9 mouse cellular contexts compared by ENCODE assay signal in the genomic region with DNA sequence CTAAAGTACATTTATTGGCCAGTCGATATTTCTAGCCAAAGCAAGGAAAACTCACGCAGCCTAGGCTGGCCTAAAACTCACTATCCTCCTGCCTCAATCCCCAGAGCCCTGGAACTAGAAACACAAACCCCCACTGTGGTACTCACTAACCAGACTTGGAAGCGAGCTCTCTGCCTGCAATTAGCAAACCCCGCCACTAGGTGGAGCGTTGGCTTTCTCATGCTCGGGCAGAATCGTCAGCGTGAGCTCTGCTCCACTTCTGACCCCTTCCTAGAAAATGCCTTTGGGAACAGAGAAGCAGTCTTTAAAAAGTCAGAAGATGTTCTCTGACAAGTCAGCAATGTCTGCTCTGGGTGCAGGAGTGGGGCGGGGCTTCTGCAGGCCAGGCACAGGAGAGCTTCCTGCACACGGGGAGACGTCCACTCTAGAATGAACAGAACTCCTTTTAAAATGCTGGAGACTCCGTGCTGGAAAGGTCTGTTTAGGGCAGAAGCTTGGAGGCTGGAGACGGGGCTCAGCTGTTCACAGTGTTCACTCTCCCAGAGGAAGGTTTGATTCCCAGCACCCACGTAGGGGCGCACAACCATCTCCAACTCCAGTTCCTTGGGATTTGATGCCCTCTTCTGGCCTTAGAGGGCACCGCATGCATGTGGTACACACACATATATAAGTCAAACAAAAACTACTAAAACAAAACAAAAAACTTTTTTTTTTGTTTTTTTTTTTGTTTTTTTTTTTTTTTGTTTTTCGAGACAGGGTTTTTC. TPM values are rescaled to one million over a fixed set of nuclear protein-coding genes. Genes with fewer than 3 reads are reported as not detected.
DNase-seq lines count a peak whose midpoint lies in the region; ATAC-seq and TF ChIP-seq lines count a peak whose summit lies in the region.
"Had no signal": no experiment of that assay in that cellular context is flagged by ENCODE, and none has a peak within 500 bp of the region (broad histone marks: within the 10 kb centered on the region; RNA-seq: fewer than 3 reads in every experiment).

No protein-coding gene starts in this region.

- no peak for TF ChIP-seq POLR2A in spleen, adult 2 months (IDR thresholded peaks at IDR 0.05; ENCODE audit: low read depth, low read length)

- H3K4me1 ChIP-seq in hindbrain, postnatal 0 days (ENCODE audit: insufficient read depth, low read length) = no peaks in the 10 kb centered on the region; the same call in 1 of the 2 replicates
- 0 out of 2 replicates have a peak, but pooled peaks cover 4% of the 10 kb centered on the region for H3K4me1 ChIP-seq in hindbrain, embryonic 13.5 days (replicated peaks)
- H3K4me1 ChIP-seq in E14TG2a.4 (replicated peaks; ENCODE audit: low read depth, low read length) = peaks cover 29% of the 10 kb centered on the region
- H3K4me1 ChIP-seq in spleen, adult 2 months (ENCODE audit: control insufficient read depth, insufficient read depth, insufficient read length) = no peaks in the 10 kb centered on the region; the same call in 1 of the 2 replicates
- H3K4me1 ChIP-seq in forebrain, embryonic 14.5 days (ENCODE audit: control insufficient read depth, insufficient read depth, low read length) = peaks cover 14% of the 10 kb centered on the region
- peaks cover 3% of the 10 kb centered on the region for H3K4me1 ChIP-seq in hindbrain, embryonic 14.5 days (replicated peaks; ENCODE audit: control insufficient read depth, insufficient read depth, low read length)

- no peak overlapping the region for H3K9ac ChIP-seq in hindbrain, postnatal 0 days (replicated peaks; ENCODE audit: low read length)
- no peak overlapping the region for H3K9ac ChIP-seq in hindbrain, embryonic 13.5 days
- no peak overlapping the region for H3K9ac ChIP-seq in forebrain, embryonic 14.5 days (ENCODE audit: low read length)
- no peak overlapping the region for H3K9ac ChIP-seq in hindbrain, embryonic 14.5 days
- H3K9ac ChIP-seq: limb, embryonic 15.5 days had no signal

- H3K4me3 ChIP-seq in hindbrain, postnatal 0 days (ENCODE audit: low read length) = no peak overlapping the region
- no peak overlapping the region for H3K4me3 ChIP-seq in hindbrain, embryonic 13.5 days
- H3K4me3 ChIP-seq in E14TG2a.4 (replicated peaks; ENCODE audit: low read length) = no peak overlapping the region; the same call in 1 of the 2 replicates
- no peak overlapping the region for H3K4me3 ChIP-seq in spleen, adult 2 months (ENCODE audit: extremely low read depth, insufficient read depth, insufficient read length)
- H3K4me3 ChIP-seq in forebrain, embryonic 14.5 days (ENCODE audit: low read depth, low read length) = no peak overlapping the region
- H3K4me3 ChIP-seq in hindbrain, embryonic 14.5 days (replicated peaks; ENCODE audit: low read length) = no peak overlapping the region
- H3K4me3 ChIP-seq: limb, embryonic 15.5 days had no signal

- peak; percentile 61 for TF ChIP-seq CTCF in hindbrain, postnatal 0 days (IDR thresholded peaks at IDR 0.05; ENCODE audit: low read depth)
- TF ChIP-seq CTCF in E14TG2a.4 (conservative IDR thresholded peaks at IDR 0.05; ENCODE audit: low read length) = peak; percentile 86
- TF ChIP-seq CTCF in spleen, adult 2 months (IDR thresholded peaks at IDR 0.05; ENCODE audit: extremely low read depth, insufficient read depth, insufficient read length, insufficient replicate concordance) = peak; percentile 70; the same call in 1 of the 2 replicates

- peak; percentile 53 for DNase-seq in hindbrain, postnatal 0 days (ENCODE audit: low spot score)
- peak; percentile 57 for DNase-seq in A20 (ENCODE audit: low read depth, low spot score)
- DNase-seq in forelimb bud, embryonic 11.5 days (ENCODE audit: low read depth, low spot score) = peak; percentile 53
- peak in 1 of 2 experiments; percentile 49 for DNase-seq in spleen, adult 2 months (ENCODE audit: low read depth in 1 of 2, low spot score in 2 of 2)
- DNase-seq in forebrain, embryonic 14.5 days (ENCODE audit: low spot score) = no peak
- no peak for DNase-seq in hindbrain, embryonic 14.5 days (ENCODE audit: low spot score)

- no peaks in the 10 kb centered on the region for H3K9me3 ChIP-seq in hindbrain, postnatal 0 days (ENCODE audit: low read length)
- H3K9me3 ChIP-seq in hindbrain, embryonic 13.5 days = no peaks in the 10 kb centered on the region
- peaks cover 5% of the 10 kb centered on the region for H3K9me3 ChIP-seq in E14TG2a.4 (ENCODE audit: low read length)
- no peaks in the 10 kb centered on the region; the same call in 1 of the 2 replicates for H3K9me3 ChIP-seq in forebrain, embryonic 14.5 days (replicated peaks; ENCODE audit: control insufficient read depth, low read length)
- H3K9me3 ChIP-seq in hindbrain, embryonic 14.5 days (ENCODE audit: control insufficient read depth, low read length) = no peaks in the 10 kb centered on the region
- H3K9me3 ChIP-seq: limb, embryonic 15.5 days had no signal

- H3K4me2 ChIP-seq in hindbrain, postnatal 0 days (ENCODE audit: low read depth, low read length) = no peak overlapping the region
- H3K4me2 ChIP-seq in hindbrain, embryonic 13.5 days = no peak overlapping the region
- no peak overlapping the region for H3K4me2 ChIP-seq in forebrain, embryonic 14.5 days (ENCODE audit: low read length)
- H3K4me2 ChIP-seq in hindbrain, embryonic 14.5 days (replicated peaks) = no peak overlapping the region
- H3K4me2 ChIP-seq: limb, embryonic 15.5 days had no signal

- WGBS in hindbrain, postnatal 0 days = 75% methylated on average over 17 of the region's 17 CpGs
- WGBS in hindbrain, embryonic 13.5 days = 76% methylated on average over 17 of the region's 17 CpGs
- WGBS in spleen, adult 2 months = 76% methylated on average over 17 of the region's 17 CpGs
- WGBS in forebrain, embryonic 14.5 days = 72% methylated on average over 17 of the region's 17 CpGs
- WGBS in hindbrain, embryonic 14.5 days = 76% methylated on average over 17 of the region's 17 CpGs

- H3K27ac ChIP-seq in hindbrain, postnatal 0 days = no peak overlapping the region
- no peak overlapping the region for H3K27ac ChIP-seq in hindbrain, embryonic 13.5 days
- no peak overlapping the region for H3K27ac ChIP-seq in spleen, adult 2 months (ENCODE audit: insufficient read depth, low read length)
- no peak overlapping the region for H3K27ac ChIP-seq in forebrain, embryonic 14.5 days (ENCODE audit: low read depth, low read length)
- no peak overlapping the region for H3K27ac ChIP-seq in hindbrain, embryonic 14.5 days
- H3K27ac ChIP-seq: limb, embryonic 15.5 days had no signal

- no peaks in the 10 kb centered on the region for H3K27me3 ChIP-seq in hindbrain, postnatal 0 days (ENCODE audit: insufficient read depth, low read length)
- H3K27me3 ChIP-seq in hindbrain, embryonic 13.5 days = no peaks in the 10 kb centered on the region; the same call in 1 of the 2 replicates
- H3K27me3 ChIP-seq in E14TG2a.4 (ENCODE audit: insufficient read depth, low read length) = peaks cover 43% of the 10 kb centered on the region
- no peaks in the 10 kb centered on the region for H3K27me3 ChIP-seq in spleen, adult 2 months (ENCODE audit: control insufficient read depth, insufficient read depth, low read length)
- H3K27me3 ChIP-seq in forebrain, embryonic 14.5 days (replicated peaks; ENCODE audit: control insufficient read depth, insufficient read depth, low read length) = no peaks in the 10 kb centered on the region
- no peaks in the 10 kb centered on the region for H3K27me3 ChIP-seq in hindbrain, embryonic 14.5 days (ENCODE audit: control insufficient read depth, insufficient read depth, low read length)
- H3K27me3 ChIP-seq: limb, embryonic 15.5 days had no signal

- no peak for ATAC-seq in hindbrain, postnatal 0 days
- ATAC-seq in hindbrain, embryonic 13.5 days (ENCODE audit: low FRiP score) = no peak
- no peak for ATAC-seq in forebrain, embryonic 14.5 days
- no peak for ATAC-seq in hindbrain, embryonic 14.5 days (ENCODE audit: low FRiP score)

- no peaks in the 10 kb centered on the region for H3K36me3 ChIP-seq in hindbrain, postnatal 0 days (ENCODE audit: insufficient read depth, low read length)
- H3K36me3 ChIP-seq in hindbrain, embryonic 13.5 days = no peaks in the 10 kb centered on the region
- H3K36me3 ChIP-seq in E14TG2a.4 (ENCODE audit: insufficient read depth, low read length) = no peaks in the 10 kb centered on the region
- H3K36me3 ChIP-seq in spleen, adult 2 months (ENCODE audit: control insufficient read depth, insufficient read depth, low read length) = no peaks in the 10 kb centered on the region
- H3K36me3 ChIP-seq in forebrain, embryonic 14.5 days (ENCODE audit: control insufficient read depth, insufficient read depth, low read length) = no peaks in the 10 kb centered on the region
- H3K36me3 ChIP-seq in hindbrain, embryonic 14.5 days (replicated peaks; ENCODE audit: control insufficient read depth, insufficient read depth) = no peaks in the 10 kb centered on the region
- H3K36me3 ChIP-seq: limb, embryonic 15.5 days had no signal

RNA-seq across cellular contexts. Expression of a gene that starts 8.8 kb away (rescaled TPM):
- total RNA-seq in hindbrain, postnatal 0 days (2014; rRNA removed) = 15.0 and 15.7 TPM in 2 replicates
- polyA plus RNA-seq in hindbrain, postnatal 0 days (2015; fragmentation: Nextera tagmentation; extraction: Ambion mirVana) = 22.7 and 24.2 TPM in 2 replicates
- 13.8 and 15.9 TPM in 2 replicates for polyA plus RNA-seq in hindbrain, embryonic 13.5 days (2015; fragmentation: Nextera tagmentation; extraction: Ambion mirVana)
- 25.7 and 28.4 TPM in 2 replicates for polyA plus RNA-seq in spleen, adult 2 months (2012; rRNA removed)
- polyA plus RNA-seq in forebrain, embryonic 14.5 days (2014; fragmentation: Nextera tagmentation; extraction: Ambion mirVana) = 13.0 and 15.1 TPM in 2 replicates
- polyA plus RNA-seq in hindbrain, embryonic 14.5 days (2014; fragmentation: Nextera tagmentation; extraction: Ambion mirVana) = 14.7 and 17.8 TPM in 2 replicates

Comparison
In these comparisons a context has a peak if more than half of its experiments do, and no peak if none do; other contexts are left out.
1. DNase-seq: peak in hindbrain, postnatal 0 days (single experiment), A20 (single experiment) and forelimb bud, embryonic 11.5 days (single experiment); none in forebrain, embryonic 14.5 days (single experiment) and hindbrain, embryonic 14.5 days (single experiment).
2. Peak in every context shown above with its lines, with median percentiles within 50 percentile points of each other: CTCF ChIP-seq.